Mouse (Mus musculus) embryonic facial prominence, embryonic 14.5 days (tissue): ENCODE data around the gene Hmbs. TPM values are rescaled to one million over a fixed set of nuclear protein-coding genes. Genes with fewer than 3 reads are reported as not detected.

Experiments used
- ATAC-seq: fragments of 200-750 bp; cut with Nextera tagmentation; 2 replicates; pipeline ENCODE4 v1.8.0; 2017; ENCODE audit warnings: low read depth, moderate number of reproducible peaks, moderate TSS enrichment
- DNase-seq: peaks from one replicate; pipeline ENCODE4 v3.0.0-alpha.2; 2015; ENCODE audit warnings: low spot score
- H3K27ac ChIP-seq: fragments of 300-500 bp; sonication (generic); replicated peaks from 2 replicates; pipeline ENCODE4 v1.5.1; 2014; ENCODE audit warnings: low read depth, mild to moderate bottlenecking, low read length, moderate library complexity
- H3K27me3 ChIP-seq: fragments of 300-500 bp; sonication (generic); replicated peaks from 2 replicates; pipeline ENCODE4 v1.6.1; 2014; ENCODE audit warnings: low read length; ENCODE audit not compliant: control insufficient read depth, insufficient read depth
- H3K36me3 ChIP-seq: fragments of 300-500 bp; sonication (generic); 2 replicates; pipeline ENCODE4 v1.6.1; 2014; ENCODE audit warnings: low read length, mixed read lengths; ENCODE audit not compliant: control insufficient read depth, insufficient read depth
- H3K4me1 ChIP-seq: fragments of 300-500 bp; sonication (generic); 2 replicates; pipeline ENCODE4 v1.6.1; 2014; ENCODE audit warnings: antibody characterized with exemption, low read length; ENCODE audit not compliant: control insufficient read depth, insufficient read depth
- H3K4me2 ChIP-seq: fragments of 300-500 bp; sonication (generic); 2 replicates; pipeline ENCODE4 v1.6.1; 2014; ENCODE audit warnings: low read depth, mild to moderate bottlenecking, low read length, moderate library complexity, mixed read lengths
- H3K4me3 ChIP-seq: fragments of 300-500 bp; sonication (generic); 2 replicates; pipeline ENCODE4 v1.5.1; 2014; ENCODE audit warnings: low read depth, mild to moderate bottlenecking, low read length
- H3K9ac ChIP-seq: fragments of 300-500 bp; sonication (generic); 2 replicates; pipeline ENCODE4 v1.6.1; 2014; ENCODE audit warnings: low read depth, mild to moderate bottlenecking, low read length, moderate library complexity, mixed read lengths
- H3K9me3 ChIP-seq: fragments of 300-500 bp; sonication (generic); 2 replicates; pipeline ENCODE4 v1.6.1; 2016; ENCODE audit warnings: low read length; ENCODE audit not compliant: control insufficient read depth
- WGBS: fragments of 180-500 bp; shearing (Covaris S2); extraction: QIAGEN DNeasy Blood & Tissue Kit; methylation state at CpG from one replicate; pipeline ENCODE4 v1.1.7; 2014; 5-methylcytosine and 5-hydroxymethylcytosine counted together
- polyA plus RNA-seq: library from polyadenylated mRNA; unstranded; fragments of >200 nt; fragmentation: Nextera tagmentation; extraction: Ambion mirVana; gene quantifications from 2 replicates; pipeline ENCODE4 v1.2.1, GENCODE M21; 2014

Gene Hmbs
- 98.5 and 99.9 TPM in 2 replicates for polyA plus RNA-seq

DNA sequence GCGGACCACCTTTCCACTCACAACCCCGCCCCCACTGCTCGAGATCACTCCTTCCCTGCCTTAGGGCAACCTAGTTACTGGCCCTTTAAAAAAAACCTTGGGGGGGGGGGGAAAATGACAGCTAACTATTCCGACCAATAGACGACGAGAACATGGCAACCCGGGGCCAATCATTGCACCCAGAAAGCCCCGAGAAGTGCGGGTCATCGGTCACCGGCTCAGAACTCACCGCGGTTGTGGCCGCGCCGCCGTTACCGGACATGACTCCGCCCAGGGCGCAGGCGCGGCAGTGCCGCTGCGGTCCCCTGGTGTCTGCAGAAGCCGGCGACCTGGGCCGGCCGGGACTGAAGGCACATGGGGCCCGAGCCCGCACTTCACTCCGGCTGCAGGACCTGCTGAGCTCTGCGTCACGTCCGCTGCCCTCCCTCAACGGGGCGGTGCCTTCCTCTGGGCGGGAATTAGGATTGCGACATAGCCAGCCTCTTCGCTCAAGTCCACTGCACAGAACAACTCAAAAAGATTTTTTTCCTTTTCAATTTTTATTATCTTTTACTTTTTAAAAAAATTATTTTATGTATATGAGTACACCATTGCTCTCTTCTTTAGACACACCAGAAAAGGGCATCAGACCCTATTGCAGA, at the start of gene Hmbs:
Gene Hmbs (minus strand): TSS at position 448 of the 641 bp plus-strand sequence.
- DNase-seq (peak; percentile 96), ATAC-seq (peak; percentile 96)
- H3K9ac ChIP-seq, result peak within 1 kb of the TSS; percentile 87
- H3K4me3 ChIP-seq, result peak within 1 kb of the TSS; percentile 78
- H3K27ac ChIP-seq, result peak within 1 kb of the TSS; percentile 94
- WGBS, result under 1% methylated on average over 36 of the region's 39 CpGs
- no peaks in the 10 kb centered on the region for H3K27me3 ChIP-seq
- peaks cover 48% of the 10 kb centered on the region for H3K36me3 ChIP-seq
- H3K4me2 ChIP-seq, result peak within 1 kb of the TSS; percentile 56
- H3K4me1 ChIP-seq, result peaks cover 7% of the 10 kb centered on the region
- no peaks in the 10 kb centered on the region for H3K9me3 ChIP-seq

DNA sequence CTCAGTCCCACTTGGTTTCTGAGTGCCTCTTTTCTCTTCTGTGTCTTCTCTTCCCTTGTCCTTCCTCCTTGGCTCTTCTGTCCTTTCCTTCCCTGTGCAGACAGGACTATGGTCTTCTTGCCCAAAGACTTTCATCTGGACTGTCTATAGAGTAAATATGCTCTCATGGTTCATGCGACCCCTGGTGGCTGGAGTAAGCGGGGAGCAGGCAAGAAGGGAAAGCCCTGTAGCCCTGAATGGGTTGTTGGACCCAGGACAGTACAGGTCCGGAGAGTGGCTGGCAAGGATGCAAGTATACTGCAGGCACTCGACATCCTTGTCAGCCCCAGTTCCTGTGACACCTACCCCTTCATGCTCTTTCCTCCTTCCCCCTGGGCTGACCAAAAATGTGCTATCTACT, 47.4 kb upstream of the Hmbs start:
- Histone ChIP-seq H3K27ac (no peak overlapping the region), H3K4me2 (no peak overlapping the region), H3K4me1 (no peaks in the 10 kb centered on the region), H3K4me3 (no peak overlapping the region), H3K9me3 (no peaks in the 10 kb centered on the region), H3K27me3 (no peaks in the 10 kb centered on the region), H3K9ac (no peak overlapping the region), H3K36me3 (peaks cover 54% of the 10 kb centered on the region)
- DNase-seq (peak; percentile 57), ATAC-seq (no peak)
- 36% methylated on average over 4 of the region's 4 CpGs for WGBS

DNA sequence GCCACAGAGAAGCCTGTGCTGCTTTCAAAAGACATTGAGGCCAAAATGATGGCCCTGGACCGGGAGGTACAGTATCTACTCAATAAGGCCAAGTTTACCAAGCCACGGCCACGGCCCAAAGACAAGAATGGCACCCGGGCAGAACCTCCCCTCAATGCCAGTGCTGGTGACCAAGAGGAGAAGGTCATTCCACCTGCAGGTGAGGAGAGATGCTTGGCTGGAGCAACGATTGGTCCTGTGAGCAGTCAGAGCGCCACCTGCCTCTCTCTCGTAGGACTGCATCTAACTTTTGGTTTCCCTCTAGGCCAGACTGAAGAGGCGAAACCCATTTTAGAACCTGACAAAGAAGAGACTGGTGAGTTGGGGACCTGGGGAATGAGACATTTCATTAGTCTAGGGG, 45.2 kb upstream of the Hmbs start:
- ATAC-seq (no peak), DNase-seq (no peak)
- Histone ChIP-seq H3K4me3 (no peak overlapping the region), H3K9ac (no peak overlapping the region), H3K27me3 (no peaks in the 10 kb centered on the region), H3K4me2 (no peak overlapping the region), H3K27ac (no peak overlapping the region), H3K9me3 (no peaks in the 10 kb centered on the region), H3K4me1 (no peaks in the 10 kb centered on the region), H3K36me3 (peaks cover 76% of the 10 kb centered on the region)
- 65% methylated on average over 8 of the region's 8 CpGs for WGBS

DNA sequence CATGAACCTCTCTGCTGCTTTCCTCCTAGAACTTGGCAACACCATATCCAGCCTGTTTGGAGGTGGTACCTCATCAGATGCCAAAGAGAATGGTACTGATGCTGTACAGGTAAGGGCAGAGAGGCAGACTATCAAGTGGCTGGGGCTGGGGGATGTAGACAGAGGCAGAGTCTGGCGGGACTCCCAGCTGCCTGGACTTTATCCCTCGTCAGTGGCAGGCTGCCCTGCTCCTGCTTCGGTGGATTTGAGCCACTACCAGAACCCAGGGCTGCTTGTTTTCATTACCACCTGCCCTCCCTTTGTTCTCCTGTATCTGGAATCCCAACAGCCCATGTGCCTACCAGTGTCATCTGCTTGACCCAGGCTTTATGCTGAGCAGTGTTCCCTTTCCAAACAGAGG, 43.2 kb upstream of the Hmbs start:
- Histone ChIP-seq H3K4me1 (no peaks in the 10 kb centered on the region), H3K4me2 (no peak overlapping the region), H3K4me3 (no peak overlapping the region), H3K27me3 (no peaks in the 10 kb centered on the region), H3K27ac (no peak overlapping the region), H3K9me3 (no peaks in the 10 kb centered on the region), H3K9ac (no peak overlapping the region), H3K36me3 (peaks cover 94% of the 10 kb centered on the region)
- 70% methylated on average over 3 of the region's 3 CpGs for WGBS
- ATAC-seq (no peak), DNase-seq (no peak)

DNA sequence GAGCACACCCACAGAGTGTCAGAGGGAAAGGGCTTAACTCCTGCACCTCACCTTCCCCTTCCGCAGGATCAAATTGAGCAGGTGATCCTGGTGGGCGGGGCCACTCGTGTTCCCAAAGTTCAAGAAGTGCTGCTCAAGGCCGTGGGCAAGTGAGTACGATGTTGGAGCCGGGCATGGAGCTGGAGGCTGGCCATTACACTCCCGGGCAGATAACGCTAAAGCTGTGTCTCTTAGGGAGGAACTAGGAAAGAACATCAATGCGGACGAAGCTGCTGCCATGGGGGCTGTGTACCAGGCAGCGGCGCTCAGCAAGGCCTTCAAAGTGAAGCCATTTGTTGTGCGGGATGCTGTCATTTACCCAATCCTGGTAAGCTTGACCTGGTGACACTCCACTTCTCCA, 40.6 kb upstream of the Hmbs start:
- DNase-seq (no peak), ATAC-seq (no peak)
- Histone ChIP-seq H3K9ac (no peak overlapping the region), H3K27me3 (no peaks in the 10 kb centered on the region), H3K4me3 (no peak overlapping the region), H3K4me2 (no peak overlapping the region), H3K4me1 (peaks cover 10% of the 10 kb centered on the region; the same call in 1 of the 2 replicates), H3K27ac (no peak overlapping the region), H3K36me3 (peaks cover 91% of the 10 kb centered on the region), H3K9me3 (no peaks in the 10 kb centered on the region)
- WGBS, result 89% methylated on average over 13 of the region's 13 CpGs

DNA sequence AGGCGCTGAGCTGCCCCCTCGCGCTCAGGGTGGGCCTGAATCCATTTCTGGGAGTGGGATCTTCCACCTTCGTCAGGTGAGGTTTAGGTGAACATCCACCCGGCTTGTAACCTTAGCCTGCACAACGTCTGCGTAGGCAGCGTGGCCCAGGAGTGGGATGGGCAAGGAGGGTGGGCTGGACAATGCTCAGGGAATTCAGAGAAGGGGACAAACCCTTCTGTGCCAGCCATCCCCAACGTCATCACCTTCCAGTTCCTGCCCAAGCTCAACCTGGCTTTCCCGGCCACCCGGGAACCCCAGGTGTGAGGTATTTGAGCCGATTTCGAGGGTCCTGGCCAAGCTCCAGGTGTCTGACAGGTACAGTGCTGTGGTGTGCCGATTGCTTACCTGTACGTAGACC, 35.8 kb upstream of the Hmbs start:
- no peak for ATAC-seq
- Histone ChIP-seq H3K4me2 (peak overlapping the region; percentile 96), H3K4me3 (peak overlapping the region; percentile 95), H3K36me3 (peaks cover 44% of the 10 kb centered on the region), H3K9ac (peak overlapping the region; percentile 97), H3K9me3 (no peaks in the 10 kb centered on the region), H3K4me1 (peaks cover 13% of the 10 kb centered on the region), H3K27me3 (no peaks in the 10 kb centered on the region), H3K27ac (peak overlapping the region; percentile 88)
- 11% methylated on average over 12 of the region's 15 CpGs for WGBS
- DNase-seq, result peak; percentile 16

DNA sequence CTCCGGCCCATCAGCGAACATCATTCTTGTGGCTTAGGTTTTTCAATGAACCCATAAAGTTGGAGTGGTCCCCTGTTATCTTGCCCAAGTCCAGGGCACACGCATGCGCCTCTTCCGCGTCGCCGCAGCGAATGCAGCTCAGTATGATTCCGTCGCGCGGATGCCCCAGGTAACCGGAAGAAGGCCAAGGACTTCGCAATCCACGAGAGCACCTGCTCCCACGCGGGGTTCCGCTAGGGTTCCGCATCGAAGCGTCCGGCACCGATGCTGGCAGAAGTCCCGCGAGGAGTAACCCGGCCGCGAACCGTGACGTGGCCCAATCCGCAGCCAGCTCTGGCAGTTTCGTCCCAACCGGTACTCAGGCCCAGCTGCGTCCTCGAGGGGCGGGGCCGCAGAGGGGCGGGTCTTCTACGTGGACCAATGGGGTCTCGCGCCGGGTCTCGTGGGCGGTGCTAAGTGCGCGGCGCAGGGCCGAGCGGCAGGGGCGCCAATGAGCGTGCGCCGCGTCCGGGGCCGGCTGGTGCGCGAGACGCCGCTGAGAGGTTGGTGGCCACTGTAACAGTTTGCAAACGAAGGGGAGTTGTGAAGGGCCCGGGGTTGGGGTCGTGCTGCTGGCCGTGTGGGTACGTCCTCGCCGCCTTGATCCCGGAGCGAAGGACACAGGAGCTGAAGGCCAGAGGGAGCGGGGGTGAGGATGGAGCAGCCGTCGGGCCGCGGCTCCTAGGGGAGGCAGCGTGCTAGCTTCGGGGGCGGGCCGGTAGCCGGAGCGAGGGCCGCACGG, 35.2 kb upstream of the Hmbs start, which contains the start of gene Hyou1:
Gene Hyou1 (plus strand): TSS at position 437 of the 781 bp plus-strand sequence.
- peak within 1 kb of the TSS; percentile 96 for H3K4me2 ChIP-seq
- peak; percentile 98 for DNase-seq
- H3K4me3 ChIP-seq, result peak within 1 kb of the TSS; percentile 95
- peak; percentile 98 for ATAC-seq
- WGBS, result under 1% methylated on average over 69 of the region's 83 CpGs
- H3K9me3 ChIP-seq, result no peaks in the 10 kb centered on the region
- H3K27ac ChIP-seq, result peak within 1 kb of the TSS; percentile 88
- H3K4me1 ChIP-seq, result peaks cover 13% of the 10 kb centered on the region
- H3K36me3 ChIP-seq, result peaks cover 38% of the 10 kb centered on the region
- H3K27me3 ChIP-seq, result no peaks in the 10 kb centered on the region
- peak within 1 kb of the TSS; percentile 97 for H3K9ac ChIP-seq

DNA sequence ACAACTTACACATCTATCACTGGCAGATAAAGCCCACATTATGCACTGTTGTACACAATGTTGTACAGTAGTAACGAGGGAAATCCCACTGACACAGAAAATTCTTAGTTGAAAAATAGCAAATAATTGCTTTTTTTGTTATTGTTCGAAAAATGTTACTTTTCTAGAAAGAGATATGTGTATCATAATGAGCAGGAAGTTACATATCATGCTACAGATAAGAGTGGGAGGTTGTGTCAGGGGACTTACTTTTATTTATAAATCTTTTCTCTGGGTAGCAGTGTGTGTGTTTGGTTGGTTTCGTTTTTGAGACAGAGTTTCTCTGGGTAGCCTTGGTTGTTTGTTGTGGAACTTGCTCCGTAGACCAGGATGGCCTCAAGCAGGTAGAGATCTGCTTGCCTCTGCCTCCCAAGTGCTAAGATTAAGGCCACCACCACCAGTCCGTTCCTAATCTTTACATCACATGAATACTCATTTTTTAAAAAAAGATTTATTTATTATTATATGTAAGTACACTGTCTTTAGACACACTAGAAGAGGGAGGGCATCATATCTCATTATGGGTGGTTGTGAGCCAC, 34.2 kb upstream of the Hmbs start:
- H3K9ac ChIP-seq, result peak overlapping the region; percentile 97
- ATAC-seq (no peak), DNase-seq (no peak)

More for the DNA sequence above, 34.2 kb upstream of the Hmbs start:
- Histone ChIP-seq H3K4me2 (peak overlapping the region; percentile 66), H3K4me1 (peaks cover 13% of the 10 kb centered on the region), H3K9me3 (no peaks in the 10 kb centered on the region), H3K27ac (no peak overlapping the region; the same call in 1 of the 2 replicates), H3K4me3 (peak overlapping the region; percentile 95), H3K27me3 (no peaks in the 10 kb centered on the region), H3K36me3 (peaks cover 28% of the 10 kb centered on the region)
- 92% methylated on average over 5 of the region's 5 CpGs for WGBS
